8 mouse cellular contexts compared by ENCODE assay signal in genomic region chrX:107679203-107679602, GRCm38 (mm10). TPM values are rescaled to one million over a fixed set of nuclear protein-coding genes. Genes with fewer than 3 reads are reported as not detected.
DNase-seq lines count a peak whose midpoint lies in the region; ATAC-seq and TF ChIP-seq lines count a peak whose summit lies in the region.

No protein-coding gene starts in this region.

- 25% methylated on average over 10 of the region's 10 CpGs for WGBS in limb, embryonic 15.5 days
- 12% methylated on average over 10 of the region's 10 CpGs for WGBS in stomach, postnatal 0 days

- no peaks in the 10 kb centered on the region for H3K9me3 ChIP-seq in limb, embryonic 15.5 days
- H3K9me3 ChIP-seq in stomach, postnatal 0 days (ENCODE audit: control insufficient read depth, low read length), result no peaks in the 10 kb centered on the region

- no peak overlapping the region for H3K4me3 ChIP-seq in testis, adult 2 months (ENCODE audit: control insufficient read depth, low read depth, low read length)
- H3K4me3 ChIP-seq in limb, embryonic 15.5 days, result peak overlapping the region; percentile 35
- peak overlapping the region; percentile 26; the same call in 1 of the 2 replicates for H3K4me3 ChIP-seq in stomach, postnatal 0 days (ENCODE audit: low read depth, low read length)

- no peaks in the 10 kb centered on the region for H3K27me3 ChIP-seq in testis, adult 2 months (ENCODE audit: control insufficient read depth, insufficient read depth, low read length)
- H3K27me3 ChIP-seq in limb, embryonic 15.5 days, result peaks cover 25% of the 10 kb centered on the region
- H3K27me3 ChIP-seq in stomach, postnatal 0 days (ENCODE audit: control insufficient read depth, insufficient read depth, low read length), result no peaks in the 10 kb centered on the region

- no peak for TF ChIP-seq EP300 in stomach, postnatal 0 days (optimal IDR thresholded peaks at IDR 0.05)

- peak overlapping the region; percentile 36 for H3K4me2 ChIP-seq in limb, embryonic 15.5 days
- peak overlapping the region; percentile 36 for H3K4me2 ChIP-seq in stomach, postnatal 0 days (replicated peaks; ENCODE audit: low read depth)

- TF ChIP-seq POLR2A in testis, adult 2 months (IDR thresholded peaks at IDR 0.05; ENCODE audit: control insufficient read depth, low read depth, low read length), result no peak

- H3K27ac ChIP-seq in testis, adult 2 months (ENCODE audit: control insufficient read depth, insufficient read depth, low read depth, low read length), result peak overlapping the region; percentile 53; the same call in 1 of the 2 replicates
- H3K27ac ChIP-seq in limb, embryonic 15.5 days, result no peak overlapping the region
- H3K27ac ChIP-seq in stomach, postnatal 0 days (replicated peaks), result no peak overlapping the region

- no peaks in the 10 kb centered on the region for H3K36me3 ChIP-seq in testis, adult 2 months (ENCODE audit: control insufficient read depth, insufficient read depth, low read length)
- no peaks in the 10 kb centered on the region for H3K36me3 ChIP-seq in limb, embryonic 15.5 days
- H3K36me3 ChIP-seq in stomach, postnatal 0 days (ENCODE audit: control insufficient read depth, insufficient read depth, low read length), result no peaks in the 10 kb centered on the region

- peaks cover 2% of the 10 kb centered on the region; the same call in 1 of the 2 replicates for H3K4me1 ChIP-seq in testis, adult 2 months (ENCODE audit: control insufficient read depth, insufficient read depth, low read length)
- no peaks in the 10 kb centered on the region; the same call in 1 of the 2 replicates for H3K4me1 ChIP-seq in limb, embryonic 15.5 days
- no peaks in the 10 kb centered on the region for H3K4me1 ChIP-seq in stomach, postnatal 0 days (replicated peaks; ENCODE audit: control insufficient read depth, insufficient read depth)

- DNase-seq in gastrocnemius, postnatal 10 days, result peak; percentile 2
- DNase-seq in gastrocnemius, adult 8-10 months (ENCODE audit: low spot score in 2 of 2), result no peak
- no peak for DNase-seq in testis, postnatal 14 days (ENCODE audit: low spot score)
- peak; percentile 13 for DNase-seq in stomach, postnatal 0 days (ENCODE audit: low spot score)
- no peak for DNase-seq in frontal cortex, postnatal 25 days (ENCODE audit: low spot score in 2 of 2)
- DNase-seq in urinary bladder, postnatal 14 days (ENCODE audit: low spot score), result no peak

- ATAC-seq in limb, embryonic 15.5 days (ENCODE audit: insufficient number of reproducible peaks, low FRiP score, low TSS enrichment, low read depth), result no peak
- ATAC-seq in stomach, postnatal 0 days (ENCODE audit: low FRiP score, low TSS enrichment), result no peak

- no peak overlapping the region for H3K9ac ChIP-seq in limb, embryonic 15.5 days
- H3K9ac ChIP-seq in stomach, postnatal 0 days (ENCODE audit: low read length), result no peak overlapping the region

- no peak for TF ChIP-seq CTCF in testis, adult 2 months (IDR thresholded peaks at IDR 0.05; ENCODE audit: control insufficient read depth, insufficient read depth, insufficient replicate concordance, low read depth, low read length)
- TF ChIP-seq CTCF in stomach, postnatal 0 days (IDR thresholded peaks at IDR 0.05; ENCODE audit: low read depth), result no peak

RNA-seq across cellular contexts. Expression of gene Tbx22, which starts 11.4 kb away (rescaled TPM):
- not detected for total RNA-seq in gastrocnemius, postnatal 10 days (2021)
- total RNA-seq in gastrocnemius, adult 8-10 months (2022), result not detected
- polyA plus RNA-seq in testis, adult 2 months (2012; rRNA removed), result 4.0 and 5.8 TPM in 2 replicates
- 0.06 and 0.12 TPM in 2 replicates for polyA plus RNA-seq in limb, embryonic 15.5 days (2015; fragmentation: Nextera tagmentation; extraction: Ambion mirVana)
- not detected in 2 replicates for polyA plus RNA-seq in stomach, postnatal 0 days (2015; fragmentation: Nextera tagmentation; extraction: Ambion mirVana)

Comparison
In these comparisons a context has a peak if more than half of its experiments do, and no peak if none do; other contexts are left out.
1. DNase-seq: peak in gastrocnemius, postnatal 10 days (single experiment) and stomach, postnatal 0 days (single experiment); none in gastrocnemius, adult 8-10 months (0 of 2), testis, postnatal 14 days (single experiment), frontal cortex, postnatal 25 days (0 of 2) and urinary bladder, postnatal 14 days (single experiment).